Mouse (Mus musculus): ENCODE data around the gene Ifi202b. TPM values are rescaled to one million over a fixed set of nuclear protein-coding genes. Genes with fewer than 3 reads are reported as not detected.
"Not testable (repeated sequence)": the region's sequence is repeated elsewhere in the genome, so short reads cannot be mapped to it uniquely, and the experiment has no call there.

The Ifi202b gene
- polyA plus RNA-seq, 1 experiment from 2014 or later = not detected

DNA sequence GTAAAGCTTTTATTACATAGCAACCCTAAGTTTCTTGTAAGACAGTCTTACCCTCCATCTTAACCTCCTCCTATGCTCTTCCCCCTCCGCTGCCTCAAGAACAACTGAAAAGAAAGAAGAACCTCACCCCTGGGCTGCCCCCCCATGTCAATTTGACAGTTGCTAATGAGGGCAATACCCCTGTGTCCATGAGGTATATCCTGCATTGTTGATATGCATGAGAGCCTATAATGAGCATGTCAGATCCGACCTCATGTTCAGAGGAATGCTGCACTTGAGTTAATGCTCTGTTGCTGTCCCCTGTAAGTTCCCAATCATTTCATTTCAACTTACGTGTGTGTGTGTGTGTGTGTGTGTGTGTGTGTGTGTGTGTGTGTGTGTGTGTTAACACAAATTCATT lies 22.5 kb downstream of the Ifi202b start:
- 67% methylated on average over 3 of the region's 3 CpGs for WGBS

DNA sequence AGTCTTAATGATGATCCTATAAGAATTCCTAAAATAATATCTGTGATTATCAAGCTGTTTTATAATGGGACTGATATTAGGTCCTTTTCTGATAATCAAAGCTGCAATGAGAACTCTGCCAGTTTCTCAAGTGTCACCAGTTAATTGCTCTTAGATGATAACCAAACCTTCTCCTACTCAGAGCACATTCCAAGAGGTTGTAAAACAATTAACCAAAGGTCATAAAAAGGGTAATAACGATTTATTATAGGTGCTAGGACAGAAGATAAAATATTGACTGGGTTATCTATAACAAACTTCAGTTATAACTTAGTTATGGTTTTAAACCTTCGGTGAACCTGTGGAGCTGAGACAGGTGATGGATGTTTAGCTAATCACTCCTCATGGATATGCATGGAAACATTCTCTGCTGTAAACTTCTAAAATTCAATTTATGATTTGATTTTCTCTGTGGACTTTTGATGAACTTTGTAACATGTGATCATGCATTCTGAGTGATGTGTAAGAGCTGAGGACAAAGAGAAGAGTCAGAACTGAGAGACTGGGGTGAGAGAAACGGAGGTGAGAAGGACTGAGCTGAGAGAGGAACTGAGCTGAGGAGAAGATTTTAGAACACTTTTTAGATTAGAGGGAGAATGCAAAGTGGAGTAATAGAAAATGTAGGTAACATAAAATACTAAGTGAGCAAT lies 26.6 kb downstream of the Ifi202b start:
- not testable (repeated sequence) for H3K36me3 ChIP-seq (ENCODE audit: control insufficient read depth, insufficient read depth, low read length); H3K9ac ChIP-seq (ENCODE audit: low read length); ATAC-seq (ENCODE audit: low read depth); H3K9me3 ChIP-seq (ENCODE audit: control insufficient read depth, low read length); H3K4me1 ChIP-seq (replicated peaks; ENCODE audit: control insufficient read depth, insufficient read depth, low read length); H3K4me2 ChIP-seq (ENCODE audit: low read depth, low read length); H3K27ac ChIP-seq (ENCODE audit: low read length); H3K4me3 ChIP-seq (ENCODE audit: low read length); H3K27me3 ChIP-seq (ENCODE audit: control insufficient read depth, insufficient read depth, low read depth, low read length)
- WGBS = 35% methylated on average over 3 of the region's 3 CpGs

More for the DNA sequence above, 22.5 kb downstream of the Ifi202b start:
- not testable (repeated sequence) for H3K4me1 ChIP-seq (replicated peaks; ENCODE audit: control insufficient read depth, insufficient read depth, low read length); H3K36me3 ChIP-seq (ENCODE audit: control insufficient read depth, insufficient read depth, low read length); ATAC-seq (ENCODE audit: low read depth); H3K4me2 ChIP-seq (ENCODE audit: low read depth, low read length); H3K4me3 ChIP-seq (ENCODE audit: low read length); H3K27ac ChIP-seq (ENCODE audit: low read length); H3K9ac ChIP-seq (ENCODE audit: low read length); H3K9me3 ChIP-seq (ENCODE audit: control insufficient read depth, low read length); H3K27me3 ChIP-seq (ENCODE audit: control insufficient read depth, insufficient read depth, low read depth, low read length)

DNA sequence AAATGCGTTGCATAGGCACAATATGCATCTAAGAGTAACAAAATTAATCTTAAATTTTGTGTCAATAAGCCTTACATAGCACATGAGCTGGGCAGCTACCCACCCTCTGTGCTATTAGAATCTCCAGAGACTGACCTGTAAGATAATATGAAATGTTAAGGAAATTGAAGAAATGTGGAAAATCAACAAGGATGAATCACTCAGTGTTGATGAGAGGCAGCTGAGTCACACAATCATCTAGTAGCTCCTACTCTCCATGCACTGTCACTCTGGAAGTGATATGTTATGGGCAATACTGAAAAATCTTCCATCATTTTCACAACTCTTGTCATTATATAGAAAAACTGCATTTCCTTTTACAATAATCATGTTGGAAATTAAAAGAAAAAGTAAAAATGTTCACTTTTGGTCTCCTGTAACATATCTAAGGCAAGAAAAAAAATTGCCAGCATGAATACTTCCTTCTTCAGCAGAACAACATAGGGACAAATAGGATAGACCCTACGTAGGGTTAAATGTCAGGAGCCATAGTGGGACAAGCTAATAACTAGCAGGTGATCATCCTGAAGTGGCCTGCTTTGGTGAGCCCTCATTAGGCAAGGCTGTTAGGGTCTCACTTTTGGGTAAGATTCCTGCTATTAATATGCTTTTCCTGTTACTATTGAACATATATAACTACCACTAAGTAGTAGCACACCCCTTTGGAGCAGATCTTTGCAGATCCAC lies 27.3 kb downstream of the Ifi202b start:
- H3K27me3 ChIP-seq (ENCODE audit: control insufficient read depth, insufficient read depth, low read depth, low read length) = no peaks in the 10 kb centered on the region
- H3K4me2 ChIP-seq (ENCODE audit: low read depth, low read length) = no peak overlapping the region
- 78% methylated on average over 2 of the region's 2 CpGs for WGBS
- no peak overlapping the region for H3K27ac ChIP-seq (ENCODE audit: low read length)
- no peaks in the 10 kb centered on the region for H3K9me3 ChIP-seq (ENCODE audit: control insufficient read depth, low read length)
- no peaks in the 10 kb centered on the region for H3K36me3 ChIP-seq (ENCODE audit: control insufficient read depth, insufficient read depth, low read length)
- ATAC-seq (ENCODE audit: low read depth) = no peak
- H3K4me1 ChIP-seq (replicated peaks; ENCODE audit: control insufficient read depth, insufficient read depth, low read length) = no peaks in the 10 kb centered on the region
- no peak overlapping the region for H3K9ac ChIP-seq (ENCODE audit: low read length)
- H3K4me3 ChIP-seq (ENCODE audit: low read length) = no peak overlapping the region

DNA sequence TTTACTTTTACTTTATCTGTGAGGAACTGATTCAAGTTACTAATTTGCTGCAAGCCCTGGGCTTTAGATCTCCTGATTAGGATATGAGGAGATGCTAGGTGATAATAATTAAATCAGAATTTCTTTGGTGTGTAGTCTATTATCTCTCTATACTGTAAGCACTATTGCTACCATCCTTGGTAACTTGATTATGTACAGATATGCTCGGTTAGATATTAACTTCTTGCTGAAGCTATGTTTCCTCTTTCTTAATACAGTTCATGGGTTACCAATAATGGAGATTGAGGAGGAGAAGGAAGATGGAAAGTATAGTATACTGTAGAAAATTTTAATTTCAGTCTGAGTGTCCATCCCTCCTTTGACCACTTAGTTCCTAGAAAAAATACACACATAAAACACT lies 29.0 kb downstream of the Ifi202b start:
- Histone ChIP-seq H3K4me3 (ENCODE audit: low read length) (no peak overlapping the region), H3K36me3 (ENCODE audit: control insufficient read depth, insufficient read depth, low read length) (no peaks in the 10 kb centered on the region), H3K4me2 (ENCODE audit: low read depth, low read length) (no peak overlapping the region), H3K27me3 (ENCODE audit: control insufficient read depth, insufficient read depth, low read depth, low read length) (no peaks in the 10 kb centered on the region), H3K9ac (ENCODE audit: low read length) (no peak overlapping the region), H3K4me1 (replicated peaks; ENCODE audit: control insufficient read depth, insufficient read depth, low read length) (no peaks in the 10 kb centered on the region), H3K27ac (ENCODE audit: low read length) (no peak overlapping the region), H3K9me3 (ENCODE audit: control insufficient read depth, low read length) (no peaks in the 10 kb centered on the region)
- WGBS = 68% methylated on average over 1 of the region's 1 CpGs
- no peak for ATAC-seq (ENCODE audit: low read depth)

DNA sequence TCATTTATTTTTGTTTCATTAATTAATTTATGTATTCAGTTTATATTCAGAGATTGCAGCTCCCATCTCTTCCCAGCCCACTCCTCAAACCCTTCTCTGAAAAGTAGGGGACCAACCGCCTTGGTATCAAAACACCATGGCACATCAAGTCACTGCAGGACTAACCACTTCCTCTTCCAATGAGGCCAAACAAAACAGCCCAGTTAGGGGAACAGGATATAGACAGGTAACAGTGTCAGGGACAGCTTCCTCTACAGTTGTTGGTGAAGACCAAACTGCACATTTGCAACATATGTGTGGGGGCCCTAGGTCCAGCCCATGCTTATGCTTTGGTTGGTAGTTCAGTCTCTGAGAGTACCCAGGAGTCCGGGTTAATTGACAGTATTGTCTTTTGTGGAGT lies 33.5 kb downstream of the Ifi202b start:
- not testable (repeated sequence) for H3K27me3 ChIP-seq (ENCODE audit: control insufficient read depth, insufficient read depth, low read depth, low read length); H3K36me3 ChIP-seq (ENCODE audit: control insufficient read depth, insufficient read depth, low read length); H3K9ac ChIP-seq (ENCODE audit: low read length); H3K4me1 ChIP-seq (replicated peaks; ENCODE audit: control insufficient read depth, insufficient read depth, low read length); H3K27ac ChIP-seq (ENCODE audit: low read length); H3K9me3 ChIP-seq (ENCODE audit: control insufficient read depth, low read length); H3K4me2 ChIP-seq (ENCODE audit: low read depth, low read length); H3K4me3 ChIP-seq (ENCODE audit: low read length); ATAC-seq (ENCODE audit: low read depth)
- 85% methylated on average over 2 of the region's 2 CpGs for WGBS

DNA sequence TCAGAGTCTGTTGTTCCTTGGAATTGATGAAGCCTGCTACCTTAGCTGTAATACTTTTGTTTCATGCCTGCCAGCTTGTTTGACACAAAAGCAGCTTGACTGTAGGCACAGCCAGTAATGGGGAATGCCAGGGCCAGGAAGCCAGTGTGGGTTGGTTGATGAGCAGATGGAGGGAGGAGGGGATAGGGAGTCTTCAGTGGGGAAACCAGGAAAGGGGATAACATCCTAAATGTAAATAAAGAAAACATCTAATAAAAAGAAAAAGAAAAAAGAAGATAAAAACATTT lies 39.8 kb downstream of the Ifi202b start:
- not testable (repeated sequence) for H3K9me3 ChIP-seq (ENCODE audit: control insufficient read depth, low read length); H3K4me3 ChIP-seq (ENCODE audit: low read length); ATAC-seq (ENCODE audit: low read depth); H3K36me3 ChIP-seq (ENCODE audit: control insufficient read depth, insufficient read depth, low read length); H3K27me3 ChIP-seq (ENCODE audit: control insufficient read depth, insufficient read depth, low read depth, low read length); H3K4me1 ChIP-seq (replicated peaks; ENCODE audit: control insufficient read depth, insufficient read depth, low read length); H3K9ac ChIP-seq (ENCODE audit: low read length); H3K4me2 ChIP-seq (ENCODE audit: low read depth, low read length); H3K27ac ChIP-seq (ENCODE audit: low read length)

DNA sequence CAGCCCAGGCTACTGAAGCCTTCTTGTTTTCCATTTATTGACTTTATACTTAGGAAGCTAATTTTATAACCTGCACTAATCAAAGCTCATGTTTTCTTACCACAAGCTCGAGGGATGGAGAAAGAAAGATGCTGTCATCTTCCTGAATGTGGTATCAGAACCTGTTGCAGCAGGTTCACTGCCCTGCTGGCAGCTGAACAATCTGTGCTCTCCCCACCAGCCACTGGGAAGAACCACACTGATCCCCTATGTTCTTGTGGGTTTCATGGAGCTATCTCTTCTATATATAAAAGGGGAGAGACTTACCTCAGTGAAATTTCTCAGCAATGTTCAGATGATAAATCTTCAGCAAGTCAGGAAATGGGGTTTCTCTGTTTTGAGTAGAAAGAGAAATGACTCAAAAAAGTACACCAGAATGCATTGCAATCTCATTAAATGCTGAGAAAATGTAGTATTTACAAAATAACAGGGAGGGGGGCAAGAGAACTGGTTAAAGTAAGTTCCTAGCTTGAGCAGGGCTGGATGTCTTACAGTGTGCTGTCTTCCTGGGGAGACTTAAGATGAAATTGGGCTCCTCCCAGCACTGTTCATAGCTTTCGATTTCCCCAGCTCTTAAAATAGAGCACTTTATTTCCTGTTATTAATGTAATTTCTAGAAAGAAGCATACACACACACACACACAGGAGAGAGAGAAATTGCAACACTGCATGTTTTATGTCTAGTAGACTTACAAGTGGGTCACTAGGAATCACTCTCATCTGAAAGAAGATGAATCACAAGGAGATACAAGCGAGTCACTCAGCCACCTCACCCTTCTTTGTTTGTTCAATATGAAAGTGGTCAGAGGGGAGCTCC lies 40.4 kb downstream of the Ifi202b start, which contains the start of the genes Mndal and Ifi203:
Mndal (minus strand) TSS at position 568 of the 856 bp plus-strand sequence.
Ifi203 (minus strand) TSS at position 749 of the 856 bp plus-strand sequence.
- H3K4me1 ChIP-seq (replicated peaks; ENCODE audit: control insufficient read depth, insufficient read depth, low read length); H3K4me2 ChIP-seq (ENCODE audit: low read depth, low read length); H3K36me3 ChIP-seq (ENCODE audit: control insufficient read depth, insufficient read depth, low read length); ATAC-seq (ENCODE audit: low read depth); H3K9ac ChIP-seq (ENCODE audit: low read length); H3K4me3 ChIP-seq (ENCODE audit: low read length); H3K27me3 ChIP-seq (ENCODE audit: control insufficient read depth, insufficient read depth, low read depth, low read length); H3K9me3 ChIP-seq (ENCODE audit: control insufficient read depth, low read length); H3K27ac ChIP-seq (ENCODE audit: low read length): not testable (repeated sequence)
- 39% methylated on average over 3 of the region's 3 CpGs for WGBS

DNA sequence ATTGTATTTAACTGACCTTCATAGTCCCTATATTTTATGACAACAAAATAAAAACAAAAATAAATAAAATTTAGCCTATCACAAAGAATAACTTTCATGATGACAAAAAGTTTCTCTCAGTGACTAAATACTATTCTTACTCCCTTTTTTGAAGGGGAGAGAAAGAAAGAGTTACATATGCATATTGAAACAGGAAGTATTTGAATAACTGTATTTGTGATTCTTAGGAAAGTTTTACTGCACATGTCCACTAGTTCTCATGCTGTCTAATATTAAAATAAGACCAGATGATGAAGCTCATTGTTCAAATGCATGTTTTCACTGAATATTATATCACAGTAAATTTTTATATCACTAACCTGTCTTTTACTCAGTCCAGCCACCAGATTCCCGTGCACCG lies 41.0 kb downstream of the Ifi202b start:
- H3K4me2 ChIP-seq (ENCODE audit: low read depth, low read length); ATAC-seq (ENCODE audit: low read depth); H3K9ac ChIP-seq (ENCODE audit: low read length); H3K4me3 ChIP-seq (ENCODE audit: low read length); H3K4me1 ChIP-seq (replicated peaks; ENCODE audit: control insufficient read depth, insufficient read depth, low read length); H3K36me3 ChIP-seq (ENCODE audit: control insufficient read depth, insufficient read depth, low read length); H3K9me3 ChIP-seq (ENCODE audit: control insufficient read depth, low read length); H3K27me3 ChIP-seq (ENCODE audit: control insufficient read depth, insufficient read depth, low read depth, low read length); H3K27ac ChIP-seq (ENCODE audit: low read length): not testable (repeated sequence)
- WGBS = 80% methylated on average over 2 of the region's 2 CpGs

DNA sequence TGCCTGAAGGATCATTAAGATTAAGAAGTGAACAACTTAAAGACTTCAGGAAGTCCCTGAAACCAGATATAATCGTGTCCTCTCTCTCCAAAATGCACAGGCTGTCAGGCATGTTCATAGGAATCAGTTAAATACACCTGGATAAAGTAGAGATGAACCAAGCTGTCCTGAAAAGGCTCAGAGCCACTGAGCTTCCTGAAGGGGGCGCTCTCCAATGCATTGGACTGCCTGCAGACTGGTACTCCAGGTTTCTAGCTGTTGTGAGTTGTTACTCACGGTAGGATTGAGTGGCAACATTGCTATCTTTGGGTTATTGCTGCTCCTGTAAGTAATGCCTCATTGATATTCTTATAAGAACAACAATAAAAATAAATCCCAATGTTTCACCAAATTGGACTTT lies 63.3 kb downstream of the Ifi202b start:
- not testable (repeated sequence) for H3K4me3 ChIP-seq (ENCODE audit: low read length); H3K4me2 ChIP-seq (ENCODE audit: low read depth, low read length); H3K36me3 ChIP-seq (ENCODE audit: control insufficient read depth, insufficient read depth, low read length); H3K9ac ChIP-seq (ENCODE audit: low read length); H3K27ac ChIP-seq (ENCODE audit: low read length); H3K4me1 ChIP-seq (replicated peaks; ENCODE audit: control insufficient read depth, insufficient read depth, low read length); H3K27me3 ChIP-seq (ENCODE audit: control insufficient read depth, insufficient read depth, low read depth, low read length); H3K9me3 ChIP-seq (ENCODE audit: control insufficient read depth, low read length); ATAC-seq (ENCODE audit: low read depth)
- WGBS = 71% methylated on average over 2 of the region's 3 CpGs

All from lung, embryonic 16.5 days (tissue).